Mouse (Mus musculus): ENCODE measurements around the gene Dnase2a. TPM values are rescaled to one million over a fixed set of nuclear protein-coding genes. Genes with fewer than 3 reads are reported as not detected.
"Not testable (repeated sequence)": the region's sequence is repeated elsewhere in the genome, so short reads cannot be mapped to it uniquely, and the experiment has no call there.

Gene Dnase2a
- total RNA-seq, 4 experiments from 2014 or later, result 12.5 to 28.7 (median 22.2) TPM

GRCm38 (mm10) chr8:84907979-84908378, 381 bp upstream of the Dnase2a start:
- DNase-seq, result not testable (repeated sequence)

GRCm38 (mm10) chr8:84909162-84909767, 905 bp downstream of the Dnase2a start:
- no peak for DNase-seq

GRCm38 (mm10) chr8:84909949-84910348, 1.6 kb downstream of the Dnase2a start:
- no peak for DNase-seq

GRCm38 (mm10) chr8:84910551-84910950, 2.2 kb downstream of the Dnase2a start:
- DNase-seq, result no peak

DNA sequence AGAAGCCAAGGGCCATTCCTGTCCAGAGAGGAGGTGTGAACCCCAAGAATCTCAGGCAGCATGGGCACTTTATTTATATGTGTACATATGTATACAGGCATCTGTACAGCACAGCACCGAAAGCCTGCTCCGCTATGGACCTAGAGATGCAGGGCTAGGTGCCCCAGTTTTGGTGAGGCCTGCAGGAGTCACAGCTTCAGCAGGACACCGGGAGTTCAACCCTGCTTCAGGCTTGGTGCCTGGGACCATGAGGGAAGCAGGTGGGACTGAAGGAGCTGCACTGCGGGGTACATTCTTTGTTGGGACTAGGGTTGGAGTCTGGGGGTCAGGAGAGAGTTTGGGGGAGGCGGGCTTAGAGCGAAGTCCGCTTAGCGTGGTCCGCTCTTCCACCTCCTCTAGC, 3.5 kb downstream of the Dnase2a start:
- no peak for DNase-seq

DNA sequence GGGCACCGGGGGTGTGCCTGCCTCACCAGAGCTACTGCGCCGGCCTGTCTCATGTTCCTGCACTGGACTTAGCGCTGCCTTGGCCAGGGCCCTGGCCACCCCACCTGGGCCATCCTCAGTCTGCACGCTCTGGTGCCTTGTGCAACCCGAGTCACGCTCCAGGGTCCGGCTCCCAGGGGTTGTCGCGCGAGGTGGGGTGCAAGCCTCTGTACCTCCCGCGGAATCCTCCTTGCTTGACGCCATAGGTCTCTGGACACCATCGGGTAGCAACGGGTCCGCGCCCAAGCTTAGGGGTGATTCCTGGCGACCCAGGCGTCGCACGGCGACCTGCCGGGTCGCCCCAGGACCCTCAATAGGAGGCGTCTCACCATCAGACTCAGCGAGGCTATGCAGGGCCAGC, 4.0 kb downstream of the Dnase2a start:
- no peak for DNase-seq

GRCm38 (mm10) chr8:84912895-84913501, 4.6 kb downstream of the Dnase2a start:
- peak; percentile 53 for DNase-seq

DNA sequence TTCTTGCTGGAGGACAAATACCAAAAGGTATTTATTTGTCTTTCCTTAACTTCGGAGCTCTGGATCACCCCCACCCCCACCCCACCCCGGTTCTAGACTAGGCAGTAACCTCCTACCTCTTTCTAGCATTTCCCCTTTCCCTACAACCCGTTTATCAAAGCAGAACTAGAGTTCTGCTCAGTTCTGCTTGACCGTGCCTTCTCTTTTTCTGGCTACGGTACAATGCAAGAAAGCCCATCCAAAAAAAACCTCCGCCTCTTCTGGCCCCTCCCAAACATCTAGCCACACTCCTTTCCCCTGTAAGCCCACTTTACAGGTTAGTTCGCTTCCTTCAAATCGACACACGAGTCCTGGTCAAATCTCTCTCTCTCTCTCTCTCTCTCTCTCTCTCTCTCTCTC, 5.1 kb downstream of the Dnase2a start:
- no peak for DNase-seq

DNA sequence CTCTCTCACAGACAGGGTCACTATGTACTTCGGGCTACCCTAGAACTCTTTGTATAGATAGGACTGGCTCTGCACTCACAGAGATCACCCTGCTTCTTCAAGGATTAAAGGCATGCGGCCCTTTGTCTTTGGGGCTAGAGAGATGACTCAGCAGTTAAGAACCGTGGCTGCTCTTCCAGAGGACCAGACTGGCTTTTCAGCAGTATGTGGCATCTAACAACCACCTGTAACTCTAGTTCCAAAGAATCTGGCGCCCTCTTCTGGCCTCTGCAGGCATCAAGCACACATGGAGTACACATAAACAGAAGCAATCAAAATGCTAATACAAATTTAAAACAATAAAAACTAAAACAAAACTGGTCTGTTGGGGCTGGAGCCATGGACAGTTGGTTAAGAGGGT, 5.6 kb downstream of the Dnase2a start:
- no peak for DNase-seq

DNA sequence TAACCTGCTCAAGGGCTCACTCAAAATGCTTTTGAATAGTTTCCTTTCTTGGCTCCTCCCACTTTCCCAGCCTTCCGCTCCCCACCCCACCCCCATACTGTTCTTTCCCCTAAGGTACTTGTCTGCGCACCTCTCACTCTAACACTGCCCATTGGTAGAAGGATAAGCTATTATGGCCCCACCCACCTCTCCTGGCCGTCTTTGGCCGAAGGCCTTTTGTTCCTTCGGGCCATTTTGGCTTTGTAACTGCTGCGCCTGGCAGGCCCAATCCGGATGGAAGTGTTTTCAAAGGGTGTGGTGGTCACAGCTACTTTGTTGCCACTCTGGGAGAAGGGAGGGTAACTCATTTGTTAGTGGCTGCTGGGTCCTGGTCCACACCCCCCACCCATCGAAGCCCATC, 6.9 kb downstream of the Dnase2a start:
- DNase-seq, result no peak

DNA sequence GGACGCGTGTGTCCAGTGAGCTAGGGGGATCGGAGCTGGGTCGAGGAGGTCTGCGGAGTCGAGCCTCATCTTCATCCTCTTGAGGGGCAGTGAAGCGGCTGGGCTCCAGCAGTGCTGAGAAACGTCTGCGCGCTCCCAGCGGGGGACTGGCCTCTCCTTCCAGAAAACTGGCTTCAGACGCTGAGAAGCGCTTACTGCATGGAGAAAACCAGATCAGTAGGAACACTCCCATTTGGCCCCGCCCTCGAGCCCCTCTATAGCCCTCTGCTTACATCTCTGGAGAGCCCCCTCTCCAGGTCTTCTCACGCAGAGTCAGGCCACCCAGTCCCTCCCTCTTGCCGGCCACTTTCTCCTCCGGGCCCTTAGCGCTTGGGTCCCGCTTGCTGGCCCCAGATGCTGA, 9.4 kb downstream of the Dnase2a start:
- DNase-seq, result no peak

DNA sequence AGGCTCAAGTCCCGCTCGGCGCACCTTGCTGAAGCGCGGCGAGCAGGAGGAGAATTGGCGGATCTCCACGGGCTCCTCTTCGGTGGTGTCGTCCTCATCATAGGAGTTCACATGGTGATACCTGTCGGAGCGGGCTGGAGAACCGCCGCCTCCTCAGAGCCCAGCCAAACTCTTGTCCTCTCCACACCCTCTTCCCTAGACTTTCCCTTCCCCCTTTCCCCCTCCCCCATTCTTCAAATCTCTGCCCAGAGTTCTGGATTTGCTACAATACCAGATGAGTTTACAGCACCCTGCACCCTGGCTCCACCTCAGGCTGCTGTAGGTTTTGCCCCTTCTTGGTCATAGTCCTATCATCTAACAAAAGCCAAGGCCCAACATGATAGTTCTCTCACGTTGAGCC, 10.3 kb downstream of the Dnase2a start:
- no peak for DNase-seq

DNA sequence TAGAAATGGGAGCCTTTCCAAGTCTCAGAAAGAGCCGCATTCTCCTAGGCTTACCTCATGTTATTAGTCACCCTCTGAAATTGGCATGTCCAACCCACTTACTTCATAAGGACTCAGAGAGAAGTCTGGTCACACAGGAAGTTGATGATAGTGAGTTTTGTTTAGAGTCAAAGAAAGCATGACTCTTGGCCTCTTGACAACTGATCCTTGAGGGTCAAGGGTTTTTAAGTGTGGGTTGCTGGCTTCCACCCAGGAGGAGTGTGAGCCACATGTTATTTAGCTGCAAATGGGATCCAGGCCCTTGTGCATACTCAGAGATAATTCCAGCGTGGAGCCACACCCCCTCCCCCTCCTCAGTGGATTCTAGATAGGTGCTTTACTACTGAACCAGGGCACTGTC, 13.2 kb downstream of the Dnase2a start:
- no peak for DNase-seq

- DNase-seq, result no peak
Measured at GRCm38 (mm10) chr8:84925557-84925956, 17.2 kb downstream of the Dnase2a start.

DNA sequence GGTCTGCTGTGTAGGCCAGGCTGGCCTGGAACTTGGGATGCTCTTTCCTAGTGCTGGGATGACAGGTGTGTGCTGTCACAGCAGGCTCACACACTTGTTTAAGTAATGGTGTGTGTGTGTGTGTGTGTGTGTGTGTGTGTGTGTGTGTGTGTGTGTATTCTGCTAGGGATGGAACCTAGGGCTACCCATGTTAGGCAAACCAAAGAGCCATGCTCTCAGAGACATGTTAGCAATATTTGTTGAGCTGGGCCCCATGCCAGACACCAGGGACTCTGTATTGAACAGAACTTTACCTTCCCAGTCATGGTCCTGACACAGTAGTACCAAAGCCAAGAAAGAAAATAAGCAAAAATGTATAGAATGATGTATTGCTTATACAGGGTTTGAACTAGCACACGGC, 19.2 kb downstream of the Dnase2a start:
- no peak for DNase-seq

- no peak for DNase-seq
Measured at GRCm38 (mm10) chr8:84928456-84929306, 20.3 kb downstream of the Dnase2a start.

- no peak for DNase-seq
Measured at GRCm38 (mm10) chr8:84930582-84930981, 22.2 kb downstream of the Dnase2a start.

GRCm38 (mm10) chr8:84933767-84934559, 25.6 kb downstream of the Dnase2a start:
- DNase-seq, result no peak

DNA sequence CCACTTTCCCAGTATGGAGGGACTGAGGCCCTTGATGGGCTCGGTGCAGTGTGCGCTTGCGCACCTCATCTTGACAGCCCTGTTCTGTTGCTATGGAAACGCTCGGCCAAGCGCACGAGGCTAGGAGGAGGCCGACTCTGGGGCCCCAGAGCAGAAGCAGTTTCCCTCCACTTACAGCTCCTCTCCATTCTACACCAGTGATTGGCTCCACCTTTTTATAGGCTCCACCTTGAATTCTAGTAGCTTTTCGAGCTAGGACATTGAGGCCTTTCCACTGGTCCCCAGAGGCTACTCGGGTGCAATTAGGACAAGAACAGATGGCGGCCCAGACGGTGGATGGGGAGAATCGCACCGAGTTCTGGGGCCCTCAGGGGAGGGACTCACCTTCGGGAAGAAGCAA, 26.5 kb downstream of the Dnase2a start:
- no peak for DNase-seq

DNA sequence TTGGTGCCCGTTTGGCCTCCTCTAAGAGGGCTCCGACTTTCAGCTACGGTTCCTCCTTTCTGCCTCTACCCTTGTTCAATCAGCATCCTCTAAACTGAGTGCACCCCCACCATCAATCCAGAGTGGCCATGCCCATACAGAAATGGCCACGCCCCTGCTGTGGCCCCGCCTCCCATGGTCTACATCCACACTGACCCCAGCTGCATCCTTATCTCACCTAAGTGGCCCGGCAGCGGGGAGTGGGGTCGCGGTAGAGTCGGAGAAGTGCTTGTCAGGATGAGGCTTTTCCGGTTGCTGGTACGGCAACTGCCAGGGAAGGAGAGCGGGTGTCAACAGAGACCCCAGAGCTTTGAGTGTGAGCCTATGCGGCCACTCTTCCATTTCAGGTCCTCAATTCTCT, 27.1 kb downstream of the Dnase2a start:
- DNase-seq, result no peak

DNA sequence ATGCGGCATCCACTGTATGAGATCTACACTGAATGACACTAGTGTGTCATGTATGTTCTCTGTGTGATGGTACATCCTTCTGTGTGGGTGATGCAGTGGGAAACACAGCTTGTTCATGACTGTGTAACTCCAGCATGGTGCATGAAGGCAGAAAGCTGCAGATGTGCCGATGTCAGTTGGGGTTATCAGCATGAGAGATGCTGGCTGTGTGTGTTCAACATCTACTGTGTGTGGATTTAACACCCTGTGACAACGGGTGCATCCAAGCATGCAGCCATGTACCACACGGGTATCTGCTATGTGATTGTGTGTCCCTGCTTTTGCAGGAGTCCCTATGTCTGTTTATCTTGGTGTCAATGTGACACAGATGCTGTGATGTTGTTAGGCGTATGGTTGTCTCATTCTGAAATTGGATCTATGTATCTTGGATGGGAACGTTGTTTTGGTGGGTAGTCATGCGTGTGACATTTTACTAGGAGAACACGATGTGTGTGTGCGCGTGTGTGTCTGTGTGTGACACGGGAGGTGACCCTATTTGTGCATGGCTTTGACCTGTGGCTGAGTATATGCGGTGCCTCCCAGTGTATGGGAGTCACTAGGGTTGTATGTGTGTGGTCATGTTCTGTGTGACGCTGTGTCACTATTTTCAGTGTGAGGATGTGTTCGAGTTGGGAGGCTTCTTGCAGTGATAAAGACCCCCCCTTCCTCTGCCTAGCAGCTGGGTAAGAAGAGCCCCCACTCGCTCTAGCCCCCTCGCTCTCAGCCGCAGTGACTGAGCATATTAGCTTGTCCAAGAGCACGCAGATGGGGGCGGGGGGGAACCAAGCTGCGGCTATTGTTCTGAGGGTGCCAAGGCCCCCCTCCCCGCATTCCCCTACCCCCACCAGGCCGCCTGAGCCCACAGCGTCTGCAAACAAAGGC, 27.9 kb downstream of the Dnase2a start:
- DNase-seq, result no peak
